Mouse (Mus musculus) hindbrain, embryonic 10.5 days (tissue): ENCODE measurements at regions not wholly inside any gene's neighbourhood (a gene's known extent, or its start where the extent isn't known, plus 50 kb on each side); places are given as distances from the start of the nearest gene placed in this dataset.

Experiments used
- DNase-seq: peaks from one replicate; pipeline ENCODE4 v3.0.0-alpha.2; 2017; ENCODE audit warnings: low spot score
- H3K27ac ChIP-seq: fragments of 300-500 bp; sonication (generic); 2 replicates; pipeline ENCODE4 v1.5.1; 2016; ENCODE audit warnings: mild to moderate bottlenecking, moderate library complexity
- H3K27me3 ChIP-seq: fragments of 300-500 bp; sonication (generic); 2 replicates; pipeline ENCODE4 v1.6.1; 2016; ENCODE audit warnings: mild to moderate bottlenecking; ENCODE audit not compliant: poor library complexity, insufficient read depth, severe bottlenecking
- H3K36me3 ChIP-seq: fragments of 300-500 bp; sonication (generic); 2 replicates; pipeline ENCODE4 v1.6.1; 2016; ENCODE audit warnings: mild to moderate bottlenecking, moderate library complexity
- H3K4me1 ChIP-seq: fragments of 300-500 bp; sonication (generic); replicated peaks from 2 replicates; pipeline ENCODE4 v1.6.1; 2016; ENCODE audit warnings: mild to moderate bottlenecking
- H3K4me3 ChIP-seq: fragments of 300-500 bp; sonication (generic); 2 replicates; pipeline ENCODE4 v1.5.1; 2016; ENCODE audit warnings: mild to moderate bottlenecking, moderate library complexity
- H3K9me3 ChIP-seq: fragments of 300-500 bp; sonication (generic); 2 replicates; pipeline ENCODE4 v1.6.1; 2016; ENCODE audit warnings: mild to moderate bottlenecking, moderate library complexity
- WGBS: fragments of 180-500 bp; shearing (Covaris S2); methylation state at CpG from one replicate; pipeline ENCODE4 v1.1.7; 2016; 5-methylcytosine and 5-hydroxymethylcytosine counted together

- Histone ChIP-seq H3K9me3 (no peaks in the 10 kb centered on the region), H3K36me3 (no peaks in the 10 kb centered on the region), H3K27me3 (peaks cover 6% of the 10 kb centered on the region; the same call in 1 of the 2 replicates), H3K27ac (no peak overlapping the region), H3K4me1 (peaks cover 11% of the 10 kb centered on the region), H3K4me3 (no peak overlapping the region)
- WGBS, result 24% methylated on average over 16 of the region's 16 CpGs
- peak; percentile 60 for DNase-seq
Observed at GRCm38 (mm10) chr13:107461048-107461912, 439.4 kb upstream of the Kif2a start.

DNA sequence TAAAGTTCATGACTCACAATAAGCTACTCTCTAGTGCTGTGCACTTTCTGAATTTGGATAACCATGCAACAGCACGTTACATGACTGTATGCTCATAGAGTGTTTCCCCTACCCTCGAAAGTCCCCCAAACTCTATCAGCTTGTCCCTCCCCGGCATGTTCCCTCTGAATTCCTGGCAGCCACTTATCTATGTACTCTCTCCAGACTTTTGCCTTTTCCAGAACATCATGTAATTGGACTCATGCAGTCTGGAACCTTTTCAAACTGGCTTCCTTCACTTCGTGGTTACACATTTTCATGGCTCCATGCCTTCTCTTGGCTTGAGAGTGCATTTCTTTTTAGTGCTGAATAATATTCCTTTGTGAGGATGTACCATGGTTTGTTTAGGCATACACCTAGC lies 436.8 kb upstream of the Kif2a start:
- WGBS, result 87% methylated on average over 4 of the region's 4 CpGs
- no peak overlapping the region for H3K4me3 ChIP-seq

DNA sequence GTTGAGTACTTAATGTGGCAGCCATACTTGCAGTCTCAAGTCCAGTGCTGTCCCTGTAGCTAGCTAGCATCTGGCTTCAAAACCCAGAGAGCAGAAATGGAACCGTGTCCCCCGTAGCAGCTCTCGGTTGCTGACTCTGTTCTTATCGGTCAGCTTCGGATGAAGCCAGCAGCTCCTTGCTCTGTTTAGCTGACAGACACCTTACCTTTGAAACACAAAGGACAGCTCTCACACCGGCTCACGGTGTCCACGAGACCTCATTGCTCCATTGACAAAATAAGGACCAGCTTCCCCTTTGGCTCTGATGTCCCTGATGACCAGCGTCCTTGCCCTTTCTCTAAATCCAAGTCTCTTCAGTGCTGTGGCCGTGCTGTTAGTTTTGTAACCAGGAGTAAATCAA lies 435.3 kb upstream of the Kif2a start:
- H3K4me3 ChIP-seq, result no peak overlapping the region
- H3K27ac ChIP-seq, result no peak overlapping the region
- no peaks in the 10 kb centered on the region for H3K36me3 ChIP-seq
- no peak for DNase-seq
- no peaks in the 10 kb centered on the region for H3K9me3 ChIP-seq
- H3K27me3 ChIP-seq, result peaks cover 3% of the 10 kb centered on the region; the same call in 1 of the 2 replicates
- H3K4me1 ChIP-seq, result peaks cover 11% of the 10 kb centered on the region
- WGBS, result 88% methylated on average over 10 of the region's 10 CpGs

More for the DNA sequence above, 436.8 kb upstream of the Kif2a start:
- Histone ChIP-seq H3K36me3 (no peaks in the 10 kb centered on the region), H3K9me3 (no peaks in the 10 kb centered on the region), H3K27me3 (peaks cover 6% of the 10 kb centered on the region; the same call in 1 of the 2 replicates), H3K4me1 (peaks cover 11% of the 10 kb centered on the region), H3K27ac (no peak overlapping the region)
- DNase-seq, result no peak

DNA sequence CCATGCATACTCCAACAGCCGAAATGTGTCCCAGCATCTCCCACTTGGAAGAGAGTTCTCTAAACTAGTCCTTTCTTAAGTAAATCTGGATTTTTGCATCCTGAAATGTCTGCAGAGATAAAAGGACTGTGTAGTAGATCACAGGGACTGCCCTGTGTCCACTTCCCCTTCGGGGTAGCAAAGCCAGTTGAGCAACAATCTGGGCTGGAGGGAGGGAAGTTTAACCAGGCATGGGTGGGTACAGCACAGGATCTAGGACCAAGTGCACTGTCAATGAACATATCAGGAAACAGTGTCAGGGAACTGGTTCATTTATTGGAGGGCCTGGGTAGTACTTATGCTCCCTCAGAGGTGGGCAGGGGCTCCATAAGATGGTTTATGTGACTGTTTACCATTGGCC lies 434.5 kb upstream of the Kif2a start:
- no peak for DNase-seq
- 84% methylated on average over 2 of the region's 2 CpGs for WGBS
- H3K9me3 ChIP-seq, result peaks cover 4% of the 10 kb centered on the region; the same call in 1 of the 2 replicates

DNA sequence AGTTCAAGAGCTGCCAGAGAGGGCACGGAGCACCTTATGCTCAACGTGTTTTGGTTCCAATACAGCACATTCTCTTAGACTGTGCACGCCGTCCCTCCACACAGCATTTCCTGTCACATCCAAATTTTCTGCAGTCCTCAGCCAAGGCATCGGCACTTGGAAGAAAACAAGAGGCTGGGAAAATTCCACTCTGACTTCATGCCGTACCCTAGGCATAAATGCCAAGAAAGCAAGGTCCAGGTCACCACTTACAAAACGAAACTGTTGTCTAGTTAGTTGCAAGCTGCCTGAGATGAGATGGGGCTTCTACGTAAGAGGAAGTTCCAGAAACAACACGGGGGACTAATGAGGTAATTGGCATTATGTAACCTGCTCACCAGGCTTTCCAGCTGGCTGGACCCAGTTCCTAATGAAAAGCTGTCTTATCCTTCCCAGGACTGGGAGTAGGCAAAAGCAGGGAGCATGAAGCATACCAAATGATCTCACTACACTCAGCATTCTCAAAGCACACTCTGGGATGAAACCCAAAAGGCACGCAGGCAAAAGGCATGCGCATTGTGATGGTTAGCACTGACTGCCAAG lies 427.8 kb upstream of the Kif2a start:
- H3K4me1 ChIP-seq, result no peaks in the 10 kb centered on the region
- no peak overlapping the region for H3K4me3 ChIP-seq
- H3K9me3 ChIP-seq, result peaks cover 5% of the 10 kb centered on the region; the same call in 1 of the 2 replicates
- no peaks in the 10 kb centered on the region for H3K27me3 ChIP-seq
- no peak for DNase-seq
- no peaks in the 10 kb centered on the region for H3K36me3 ChIP-seq
- WGBS, result 86% methylated on average over 11 of the region's 11 CpGs
- H3K27ac ChIP-seq, result no peak overlapping the region

More for the DNA sequence above, 434.5 kb upstream of the Kif2a start:
- Histone ChIP-seq H3K4me1 (peaks cover 6% of the 10 kb centered on the region), H3K27ac (no peak overlapping the region), H3K36me3 (no peaks in the 10 kb centered on the region), H3K27me3 (peaks cover 3% of the 10 kb centered on the region; the same call in 1 of the 2 replicates), H3K4me3 (no peak overlapping the region)

DNA sequence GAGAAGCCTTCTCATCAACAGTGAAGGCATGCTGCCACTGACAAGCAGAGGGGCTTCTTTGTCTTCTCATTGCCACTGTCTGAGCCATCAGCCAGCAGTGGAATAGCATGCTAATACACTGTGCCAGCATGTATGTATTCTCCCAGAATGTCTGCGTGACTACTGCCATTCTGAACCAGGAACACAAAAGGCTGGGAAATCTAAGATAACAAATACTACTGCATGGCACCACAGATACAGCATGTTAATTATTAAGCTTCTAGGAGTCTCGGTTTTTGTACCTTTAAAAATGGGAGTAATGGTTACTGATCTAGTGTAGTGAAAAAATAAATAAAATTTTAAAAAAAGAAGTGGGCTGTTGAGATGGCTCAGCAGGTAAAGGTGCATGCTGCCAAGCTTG lies 425.9 kb upstream of the Kif2a start:
- H3K4me1 ChIP-seq, result no peaks in the 10 kb centered on the region
- no peak overlapping the region for H3K4me3 ChIP-seq
- H3K27ac ChIP-seq, result no peak overlapping the region
- H3K36me3 ChIP-seq, result no peaks in the 10 kb centered on the region
- WGBS, result 79% methylated on average over 2 of the region's 2 CpGs
- no peak for DNase-seq
- peaks cover 5% of the 10 kb centered on the region; the same call in 1 of the 2 replicates for H3K9me3 ChIP-seq
- no peaks in the 10 kb centered on the region for H3K27me3 ChIP-seq

GRCm38 (mm10) chr13:107419363-107420155 lies 397.6 kb upstream of the Kif2a start:
- no peak overlapping the region for H3K4me3 ChIP-seq
- H3K4me1 ChIP-seq, result no peaks in the 10 kb centered on the region
- no peaks in the 10 kb centered on the region for H3K27me3 ChIP-seq
- H3K36me3 ChIP-seq, result no peaks in the 10 kb centered on the region
- no peak overlapping the region for H3K27ac ChIP-seq
- 79% methylated on average over 3 of the region's 3 CpGs for WGBS
- DNase-seq, result no peak
- 0 out of 2 replicates have a peak, but pooled peaks cover 2% of the 10 kb centered on the region for H3K9me3 ChIP-seq

- no peak overlapping the region for H3K27ac ChIP-seq
- no peaks in the 10 kb centered on the region for H3K4me1 ChIP-seq
- H3K27me3 ChIP-seq, result no peaks in the 10 kb centered on the region
- no peak overlapping the region for H3K4me3 ChIP-seq
- no peaks in the 10 kb centered on the region for H3K9me3 ChIP-seq
- DNase-seq, result no peak
- no peaks in the 10 kb centered on the region for H3K36me3 ChIP-seq
Observed at GRCm38 (mm10) chr13:107410267-107410666, 388.3 kb upstream of the Kif2a start.

- Histone ChIP-seq H3K4me1 (no peaks in the 10 kb centered on the region), H3K27ac (no peak overlapping the region), H3K27me3 (no peaks in the 10 kb centered on the region), H3K9me3 (no peaks in the 10 kb centered on the region), H3K4me3 (no peak overlapping the region), H3K36me3 (no peaks in the 10 kb centered on the region)
- 84% methylated on average over 5 of the region's 5 CpGs for WGBS
- no peak for DNase-seq
Observed at GRCm38 (mm10) chr13:107407674-107408026, 385.7 kb upstream of the Kif2a start.

GRCm38 (mm10) chr13:107406977-107407673 lies 385.2 kb upstream of the Kif2a start:
- Histone ChIP-seq H3K9me3 (no peaks in the 10 kb centered on the region), H3K4me3 (no peak overlapping the region), H3K27ac (no peak overlapping the region), H3K36me3 (no peaks in the 10 kb centered on the region), H3K4me1 (no peaks in the 10 kb centered on the region), H3K27me3 (no peaks in the 10 kb centered on the region)
- no peak for DNase-seq
- 88% methylated on average over 5 of the region's 5 CpGs for WGBS

DNA sequence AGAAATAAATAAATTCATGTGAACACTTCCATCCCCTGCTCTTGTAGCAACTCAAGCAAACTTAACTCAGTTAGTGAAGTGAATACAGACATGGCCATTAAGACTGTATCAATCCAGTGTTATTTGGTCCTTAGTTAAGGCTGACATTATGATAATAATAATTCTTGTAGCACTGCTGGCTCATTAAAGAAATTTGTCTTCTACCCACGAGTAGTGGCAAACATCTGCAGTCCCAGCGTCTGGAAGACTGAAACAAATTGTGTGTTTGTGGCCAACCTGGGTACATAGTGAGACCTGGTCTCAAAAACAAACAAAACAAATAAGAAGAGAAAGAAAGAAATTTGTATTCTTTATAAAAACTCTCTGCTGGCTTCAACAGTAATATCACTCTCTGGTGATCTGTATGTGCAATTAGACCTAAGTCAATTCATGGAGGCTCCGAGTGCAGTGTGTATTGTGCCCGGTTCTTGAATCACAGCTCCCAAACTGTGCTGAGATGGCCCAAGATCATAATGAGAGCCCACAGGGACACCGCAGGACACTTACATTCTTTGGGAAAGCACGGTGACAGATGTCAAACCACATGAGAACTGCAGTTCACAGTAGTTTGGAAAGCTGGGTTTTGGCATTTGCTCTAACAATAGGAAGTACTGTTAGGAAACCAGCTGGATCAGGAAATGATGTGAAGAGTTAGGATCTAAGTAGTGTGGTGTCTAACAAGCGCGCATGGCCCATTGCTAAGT lies 376.9 kb upstream of the Kif2a start:
- 58% methylated on average over 8 of the region's 8 CpGs for WGBS
- H3K9me3 ChIP-seq, result no peaks in the 10 kb centered on the region
- H3K36me3 ChIP-seq, result no peaks in the 10 kb centered on the region
- no peak overlapping the region for H3K4me3 ChIP-seq
- no peaks in the 10 kb centered on the region; the same call in 1 of the 2 replicates for H3K4me1 ChIP-seq
- no peak overlapping the region for H3K27ac ChIP-seq
- no peaks in the 10 kb centered on the region for H3K27me3 ChIP-seq
- DNase-seq, result peak; percentile 7

- 84% methylated on average over 2 of the region's 2 CpGs for WGBS
- Histone ChIP-seq H3K4me3 (no peak overlapping the region), H3K27me3 (no peaks in the 10 kb centered on the region), H3K4me1 (no peaks in the 10 kb centered on the region; the same call in 1 of the 2 replicates), H3K27ac (no peak overlapping the region), H3K9me3 (no peaks in the 10 kb centered on the region), H3K36me3 (no peaks in the 10 kb centered on the region)
- DNase-seq, result no peak
Observed at GRCm38 (mm10) chr13:107396036-107396435, 374.1 kb upstream of the Kif2a start.
